Mouse (Mus musculus) CH12.LX (cell line): ENCODE measurements around the gene Vps37d.

Source experiments
- CTCF ChIP-seq, 2 experiments: IDR thresholded peaks in 1 of 2; conservative IDR thresholded peaks in 1 of 2; 2 replicates each; pipeline ENCODE4 v1.5.1; 2011 to 2012; ENCODE audit warnings: low read depth in 2 of 2, low read length in 2 of 2, improper control_type of control experiment in 1 of 2, inconsistent platforms in 1 of 2, mild to moderate bottlenecking in 1 of 2, moderate library complexity in 1 of 2
- MAX ChIP-seq: IDR thresholded peaks from 2 replicates; pipeline ENCODE4 v1.6.1; 2011; ENCODE audit warnings: low read length, improper control_type of control experiment
- MYC ChIP-seq: IDR thresholded peaks from 2 replicates; pipeline ENCODE4 v1.6.1; 2011; ENCODE audit warnings: low read depth, mild to moderate bottlenecking, improper control_type of control experiment, low read length
- POLR2A ChIP-seq: IDR thresholded peaks from 2 replicates; pipeline ENCODE4 v1.6.1; 2011; ENCODE audit warnings: low read depth, mild to moderate bottlenecking, improper control_type of control experiment, low read length
- POLR2AphosphoS2 ChIP-seq: IDR thresholded peaks from 2 replicates; pipeline ENCODE4 v1.6.1; 2011; ENCODE audit warnings: low read depth, low read length, improper control_type of control experiment
- SMC3 ChIP-seq: IDR thresholded peaks from 2 replicates; pipeline ENCODE4 v1.6.1; 2011; ENCODE audit warnings: low read depth, low read length, improper control_type of control experiment

DNA sequence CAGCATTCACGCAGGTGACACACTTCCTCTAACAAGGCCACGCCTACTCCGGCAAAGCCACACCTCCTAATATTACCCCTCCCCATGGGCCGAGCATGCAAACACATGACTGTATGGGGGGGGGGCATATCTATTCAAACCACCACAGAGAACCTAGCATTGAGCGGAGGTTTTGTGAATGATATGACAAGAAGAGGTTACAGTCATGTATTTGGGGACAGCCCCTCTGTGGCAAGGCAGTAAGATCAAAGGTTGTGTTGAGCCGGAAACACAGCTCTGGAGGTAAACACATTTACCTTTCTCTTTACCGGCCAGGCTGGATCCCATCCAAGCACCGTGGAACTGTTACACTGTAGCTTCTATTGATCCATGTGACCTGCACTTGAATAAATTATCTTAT is 37.2 kb upstream of the Vps37d start:
- TF ChIP-seq SMC3 (no peak), MAX (no peak), CTCF (conservative IDR thresholded peaks at IDR 0.05 in 1 of 2, IDR thresholded peaks at IDR 0.05 in 1 of 2; ENCODE audit: low read depth in 2 of 2, low read length in 2 of 2) (no peak), POLR2AphosphoS2 (no peak), POLR2A (no peak), MYC (no peak)
